Mouse (Mus musculus) bone marrow macrophage, adult 2 months (primary cell): ENCODE results near the gene Ulk3. TPM values are rescaled to one million over a fixed set of nuclear protein-coding genes. Genes with fewer than 3 reads are reported as not detected.

Source experiments
- H3K27ac ChIP-seq: 2 replicates; pipeline ENCODE4 v1.5.1; 2012; ENCODE audit warnings: low read depth, low read length; ENCODE audit not compliant: insufficient read depth
- H3K4me1 ChIP-seq: 2 replicates; pipeline ENCODE4 v1.6.1; 2012; ENCODE audit warnings: low read length; ENCODE audit not compliant: control insufficient read depth, insufficient read depth
- H3K4me3 ChIP-seq: 2 replicates; pipeline ENCODE4 v1.5.1; 2012; ENCODE audit warnings: mild to moderate bottlenecking, low read length, moderate library complexity; ENCODE audit not compliant: insufficient read depth
- CTCF ChIP-seq: IDR thresholded peaks from 2 replicates; pipeline ENCODE4 v1.5.1; 2012; ENCODE audit warnings: low read depth, mild to moderate bottlenecking, low read length, moderate library complexity
- POLR2A ChIP-seq: IDR thresholded peaks from 2 replicates; pipeline ENCODE4 v1.6.1; 2012; ENCODE audit warnings: mild to moderate bottlenecking, low read depth, low read length, borderline replicate concordance
- polyA plus RNA-seq: library from polyadenylated mRNA; stranded (reverse); fragments of >200 nt; gene quantifications from 2 replicates; pipeline ENCODE4 v1.2.4, GENCODE M21; 2012; ENCODE audit not compliant: missing spikeins, insufficient read depth, insufficient read length

Gene Ulk3
- polyA plus RNA-seq, 1 experiment: 17.2 TPM

DNA sequence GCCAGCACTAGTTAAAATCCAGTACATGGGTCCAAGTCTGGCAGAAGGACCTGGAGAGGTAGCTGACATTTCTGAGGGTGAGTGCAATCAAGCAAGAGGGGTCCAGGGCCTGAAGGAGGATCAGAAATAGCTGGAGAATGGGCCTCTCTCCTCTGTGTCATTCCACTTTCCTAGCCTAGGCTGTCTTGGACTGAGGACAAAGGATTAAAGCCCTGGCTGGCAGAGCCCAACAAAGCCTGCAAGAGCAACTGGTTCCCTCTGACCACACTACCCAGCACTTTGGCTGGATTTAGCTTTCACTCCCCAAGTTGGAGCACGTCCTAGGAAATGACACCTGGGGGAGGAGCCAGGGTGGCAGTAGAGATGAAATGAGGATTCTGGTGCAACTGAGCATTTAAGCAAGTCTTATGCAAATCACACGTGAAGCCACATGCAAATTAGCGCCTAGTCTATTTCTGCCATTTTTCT is 21.1 kb downstream of the Ulk3 start:
- no peaks in the 10 kb centered on the region for H3K4me1 ChIP-seq
- no peak overlapping the region for H3K4me3 ChIP-seq
- H3K27ac ChIP-seq: no peak overlapping the region
- no peak for TF ChIP-seq POLR2A
- TF ChIP-seq CTCF: no peak

DNA sequence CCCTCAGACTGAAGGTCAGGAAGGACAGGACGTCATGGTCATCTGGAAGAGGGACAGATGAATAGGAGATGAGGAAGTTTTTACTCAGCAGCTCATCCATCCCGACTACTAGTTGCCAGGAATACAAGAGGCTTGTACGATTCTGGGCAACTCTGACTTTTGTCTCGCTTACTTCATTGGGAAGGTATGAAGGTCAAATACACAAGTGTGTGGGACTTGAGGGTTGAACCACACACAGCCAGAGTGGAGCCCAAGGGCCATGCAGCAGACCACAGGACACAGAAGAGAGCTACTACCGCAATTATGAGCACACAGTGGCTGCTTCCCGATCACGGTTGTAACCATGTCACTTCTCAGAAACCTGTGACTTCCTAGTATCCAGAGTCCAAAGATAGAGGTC is 23.3 kb downstream of the Ulk3 start:
- Histone ChIP-seq H3K4me3 (no peak overlapping the region), H3K4me1 (no peaks in the 10 kb centered on the region), H3K27ac (no peak overlapping the region)
- TF ChIP-seq POLR2A (no peak), CTCF (no peak)

DNA sequence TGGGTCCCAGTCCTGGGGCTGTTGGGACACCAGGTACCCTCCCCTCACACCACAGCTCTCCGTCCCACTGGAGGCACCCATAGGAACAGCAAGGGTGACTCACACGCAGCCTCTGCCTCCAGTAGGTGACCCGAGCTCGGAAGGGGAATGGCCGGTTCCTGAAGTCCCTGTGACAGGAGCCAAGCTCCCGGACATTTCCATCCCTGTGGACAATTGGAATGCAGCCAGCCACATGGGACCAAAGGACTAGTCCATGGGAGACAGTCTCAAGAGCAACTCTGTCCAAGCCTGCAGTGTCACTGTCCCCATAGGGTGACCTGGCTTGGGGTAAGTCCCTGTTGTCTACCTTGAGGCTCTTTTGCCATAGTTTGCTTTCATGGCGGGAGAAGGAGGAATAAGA is 24.7 kb downstream of the Ulk3 start:
- Histone ChIP-seq H3K4me3 (no peak overlapping the region), H3K4me1 (no peaks in the 10 kb centered on the region), H3K27ac (no peak overlapping the region)
- TF ChIP-seq CTCF (no peak), POLR2A (no peak)

DNA sequence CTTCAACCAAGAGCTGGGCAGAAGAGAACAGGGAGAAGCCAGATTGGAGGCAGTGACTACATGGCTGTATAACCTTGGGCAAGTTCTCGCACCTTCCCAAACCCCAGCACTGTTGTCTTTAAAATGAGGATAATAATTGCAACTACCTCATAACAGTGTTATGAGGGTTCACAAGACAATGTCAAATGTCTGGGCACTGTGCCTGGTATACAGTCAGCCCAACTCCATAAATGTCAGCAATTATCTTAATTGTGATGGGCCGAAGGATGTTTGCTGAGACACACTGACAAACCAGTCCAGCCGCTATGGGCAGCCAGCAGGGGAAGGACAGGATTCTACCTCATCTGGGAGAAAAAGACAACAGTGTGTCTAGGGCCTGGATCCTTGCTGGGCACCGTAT is 25.5 kb downstream of the Ulk3 start:
- no peaks in the 10 kb centered on the region for H3K4me1 ChIP-seq
- H3K27ac ChIP-seq: no peak overlapping the region
- no peak overlapping the region for H3K4me3 ChIP-seq
- TF ChIP-seq CTCF: no peak
- no peak for TF ChIP-seq POLR2A

DNA sequence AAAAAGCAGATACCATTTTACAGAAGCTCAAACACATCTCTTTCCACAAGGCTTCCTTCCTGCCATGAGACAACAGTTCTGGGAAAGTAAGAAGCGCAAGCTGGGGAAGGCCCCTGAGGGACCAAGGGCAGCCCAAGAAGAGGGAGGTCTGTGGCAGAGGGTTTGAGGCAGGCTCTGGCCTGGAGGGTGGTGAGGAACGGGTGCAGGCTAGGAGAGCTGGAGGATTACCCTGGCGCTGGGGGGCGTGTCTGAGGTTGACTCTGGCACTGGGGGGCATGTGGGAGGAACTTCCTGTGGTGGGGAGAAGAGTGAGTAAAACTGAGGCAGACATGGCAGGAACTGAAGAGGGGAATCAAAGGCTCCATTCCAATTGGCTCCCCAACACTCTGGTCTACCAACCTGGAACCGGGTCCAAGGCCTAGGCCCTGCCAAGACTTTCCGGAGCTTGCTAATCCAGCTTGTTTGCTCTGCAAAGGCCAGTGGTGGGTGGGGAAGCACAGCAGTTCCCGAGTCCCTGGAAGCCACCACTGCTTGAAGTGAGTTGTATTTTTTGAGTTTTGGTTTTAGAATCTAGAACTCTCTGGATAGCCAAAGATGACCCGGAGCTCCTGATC is 28.4 kb downstream of the Ulk3 start:
- Histone ChIP-seq H3K4me3 (no peak overlapping the region), H3K4me1 (no peaks in the 10 kb centered on the region), H3K27ac (no peak overlapping the region)
- TF ChIP-seq CTCF (no peak), POLR2A (no peak)

DNA sequence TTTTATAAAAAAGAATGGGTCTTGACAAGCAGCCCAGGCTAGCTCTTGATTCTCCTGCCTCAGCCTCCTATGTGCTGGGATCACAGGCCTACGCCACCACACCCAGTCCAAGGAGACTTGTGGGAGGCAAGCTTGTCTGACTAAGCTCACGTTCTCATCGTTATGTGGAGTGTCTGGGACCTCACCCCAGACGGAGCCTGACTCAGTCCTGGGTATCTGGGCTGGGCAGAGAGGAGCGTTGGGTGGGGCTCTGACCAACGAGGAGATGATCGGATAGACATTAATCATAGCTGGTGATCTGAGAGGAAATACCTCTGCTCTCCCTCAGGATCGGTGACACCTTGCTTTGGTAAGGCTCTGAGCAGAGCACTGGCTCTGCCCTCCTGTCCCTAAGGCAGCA is 29.6 kb downstream of the Ulk3 start:
- Histone ChIP-seq H3K27ac (no peak overlapping the region), H3K4me1 (no peaks in the 10 kb centered on the region), H3K4me3 (no peak overlapping the region)
- TF ChIP-seq CTCF (no peak), POLR2A (no peak)

DNA sequence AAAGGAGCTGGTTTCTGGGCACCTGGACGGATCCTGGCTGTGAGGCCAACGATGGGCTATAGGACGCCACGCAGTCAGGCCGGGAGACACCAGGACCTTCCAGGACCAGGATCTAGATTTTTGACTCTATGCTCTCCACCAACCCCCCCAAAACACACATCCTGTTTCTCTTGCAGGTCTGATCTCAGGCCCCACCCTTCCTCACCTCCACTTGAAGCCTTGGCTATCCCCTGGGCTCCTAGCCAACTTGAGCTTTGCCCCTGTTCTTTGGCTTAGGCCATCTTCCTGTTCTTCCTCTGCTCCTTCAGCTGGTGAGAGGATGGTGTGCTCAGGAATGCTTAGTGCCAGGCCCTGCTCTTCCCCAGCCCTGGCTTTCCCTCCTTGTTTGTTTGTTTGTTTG is 31.4 kb downstream of the Ulk3 start, which contains the start of gene Lman1l:
Lman1l (minus strand) TSS at position 101 of the 400 bp plus-strand sequence.
- no peaks in the 10 kb centered on the region for H3K4me1 ChIP-seq
- H3K27ac ChIP-seq: no peak within 1 kb of the TSS
- no peak for TF ChIP-seq POLR2A
- no peak for TF ChIP-seq CTCF
- H3K4me3 ChIP-seq: no peak within 1 kb of the TSS

DNA sequence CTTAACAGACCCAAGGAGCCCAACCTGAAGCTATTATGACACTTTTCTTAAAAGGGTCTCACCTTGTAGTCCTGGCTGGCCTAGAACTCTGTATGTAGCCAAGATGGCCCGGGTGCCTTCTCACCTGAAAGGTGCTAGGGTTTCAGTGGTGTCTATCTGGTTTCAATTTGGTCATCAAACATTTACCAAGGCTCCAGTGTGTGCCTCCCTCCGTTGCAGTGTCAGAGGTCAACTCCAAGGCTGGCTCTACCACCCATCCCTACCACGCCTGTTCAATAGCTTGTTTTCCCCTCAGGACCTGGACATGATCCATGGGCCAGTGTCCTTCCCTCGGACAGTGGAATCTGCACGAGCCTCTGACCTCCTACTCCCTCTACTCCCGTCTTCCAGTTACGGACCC is 35.0 kb downstream of the Ulk3 start:
- no peak overlapping the region for H3K27ac ChIP-seq
- TF ChIP-seq CTCF (no peak), POLR2A (no peak)
- H3K4me3 ChIP-seq: no peak overlapping the region
- H3K4me1 ChIP-seq: no peaks in the 10 kb centered on the region

DNA sequence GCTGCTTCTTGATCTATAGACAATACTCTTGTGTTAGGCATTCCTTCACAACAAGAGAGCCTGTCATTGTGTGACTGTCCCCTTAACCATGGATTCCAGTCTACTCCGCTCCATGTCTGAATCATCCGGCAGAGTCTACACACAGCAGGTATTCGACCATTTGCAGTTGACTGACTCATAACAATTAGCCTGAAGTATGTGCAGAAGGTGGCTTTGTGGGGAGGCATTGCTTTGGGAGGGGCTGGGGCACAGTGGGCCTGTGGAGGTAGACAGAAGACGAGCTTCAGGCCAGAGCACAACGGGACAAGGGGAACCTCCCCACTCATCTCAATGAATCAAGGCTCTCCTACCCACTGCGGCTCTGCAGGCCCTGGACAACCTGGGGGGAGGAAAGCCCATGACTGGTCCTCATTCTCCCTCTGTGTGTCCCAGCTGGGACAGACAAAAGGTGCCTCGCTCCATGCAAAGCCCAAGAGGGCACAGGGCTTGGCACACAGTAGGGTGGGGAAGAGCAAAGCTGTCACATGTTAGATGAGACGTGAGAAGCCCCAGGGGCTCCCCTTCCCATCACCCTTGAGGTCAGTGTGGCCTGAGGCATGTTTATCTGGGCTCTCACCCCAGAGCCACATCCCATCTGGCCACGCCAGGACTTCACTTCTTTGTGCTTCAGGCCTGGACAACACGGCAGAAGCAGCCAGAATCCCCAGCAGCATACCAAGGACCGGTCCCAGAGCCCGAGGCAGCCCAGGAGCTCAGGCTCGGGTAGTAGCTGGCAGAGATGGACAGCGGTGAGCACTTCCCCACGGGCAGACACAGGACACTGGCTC is 36.6 kb downstream of the Ulk3 start:
- TF ChIP-seq CTCF (no peak), POLR2A (no peak)
- Histone ChIP-seq H3K27ac (no peak overlapping the region), H3K4me1 (no peaks in the 10 kb centered on the region), H3K4me3 (no peak overlapping the region)

DNA sequence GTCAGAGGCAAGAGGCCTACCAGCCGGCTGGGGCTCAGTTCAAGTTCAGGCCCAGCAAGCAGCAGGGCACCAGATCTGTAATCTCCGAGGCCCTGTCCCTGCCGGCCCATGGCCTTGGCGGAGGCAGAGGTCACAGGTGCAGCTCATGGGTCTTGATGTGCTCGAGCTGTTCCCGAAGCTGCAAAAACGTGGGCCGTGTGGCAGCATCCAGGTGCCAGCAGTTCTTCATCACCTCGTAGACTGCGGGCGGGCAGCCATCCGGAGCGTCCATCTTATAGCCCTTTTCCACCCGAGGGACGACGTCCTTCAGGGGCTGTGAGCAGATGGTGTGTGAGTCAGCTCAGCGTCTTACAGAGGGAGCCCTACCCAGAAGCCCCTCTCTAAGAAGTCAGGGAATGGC is 37.9 kb downstream of the Ulk3 start:
- no peaks in the 10 kb centered on the region for H3K4me1 ChIP-seq
- H3K4me3 ChIP-seq: no peak overlapping the region
- TF ChIP-seq POLR2A (no peak), CTCF (no peak)
- no peak overlapping the region for H3K27ac ChIP-seq
